Mouse (Mus musculus): ENCODE data around the gene Vkorc1l1. TPM values are rescaled to one million over a fixed set of nuclear protein-coding genes. Genes with fewer than 3 reads are reported as not detected.

Gene Vkorc1l1
- polyA plus RNA-seq, 1 experiment from 2014 or later, result 22.3 TPM

GRCm38 (mm10) chr5:129968417-129968816 is 26.6 kb downstream of the Vkorc1l1 start:
- no peak overlapping the region for H3K27ac ChIP-seq (ENCODE audit: low read length)
- no peaks in the 10 kb centered on the region for H3K27me3 ChIP-seq (ENCODE audit: insufficient read depth, low read length)
- 0 out of 2 replicates have a peak, but pooled peaks cover 2% of the 10 kb centered on the region for H3K36me3 ChIP-seq (ENCODE audit: insufficient read depth, low read length)
- no peak overlapping the region for H3K9ac ChIP-seq (replicated peaks; ENCODE audit: low read length)
- H3K4me1 ChIP-seq (ENCODE audit: insufficient read depth, low read length), result no peaks in the 10 kb centered on the region
- H3K9me3 ChIP-seq (ENCODE audit: low read length), result no peaks in the 10 kb centered on the region
- no peak overlapping the region for H3K4me2 ChIP-seq (replicated peaks; ENCODE audit: low read depth, low read length)
- 69% methylated on average over 7 of the region's 7 CpGs for WGBS
- ATAC-seq (ENCODE audit: low FRiP score, low TSS enrichment), result no peak
- H3K4me3 ChIP-seq (ENCODE audit: low read length), result no peak overlapping the region

- Histone ChIP-seq H3K4me3 (ENCODE audit: low read length) (no peak overlapping the region), H3K9ac (replicated peaks; ENCODE audit: low read length) (no peak overlapping the region), H3K27ac (ENCODE audit: low read length) (no peak overlapping the region), H3K4me1 (ENCODE audit: insufficient read depth, low read length) (no peaks in the 10 kb centered on the region), H3K9me3 (ENCODE audit: low read length) (no peaks in the 10 kb centered on the region), H3K27me3 (ENCODE audit: insufficient read depth, low read length) (no peaks in the 10 kb centered on the region), H3K36me3 (ENCODE audit: insufficient read depth, low read length) (0 out of 2 replicates have a peak, but pooled peaks cover 2% of the 10 kb centered on the region), H3K4me2 (replicated peaks; ENCODE audit: low read depth, low read length) (no peak overlapping the region)
- ATAC-seq (ENCODE audit: low FRiP score, low TSS enrichment), result no peak
- WGBS, result 79% methylated on average over 4 of the region's 4 CpGs
Observed at GRCm38 (mm10) chr5:129971491-129971890, 29.7 kb downstream of the Vkorc1l1 start.

GRCm38 (mm10) chr5:129974354-129974753 is 32.6 kb downstream of the Vkorc1l1 start:
- H3K9ac ChIP-seq (replicated peaks; ENCODE audit: low read length), result no peak overlapping the region
- H3K27me3 ChIP-seq (ENCODE audit: insufficient read depth, low read length), result no peaks in the 10 kb centered on the region
- no peaks in the 10 kb centered on the region for H3K4me1 ChIP-seq (ENCODE audit: insufficient read depth, low read length)
- H3K4me2 ChIP-seq (replicated peaks; ENCODE audit: low read depth, low read length), result no peak overlapping the region
- no peak overlapping the region for H3K27ac ChIP-seq (ENCODE audit: low read length)
- WGBS, result 85% methylated on average over 4 of the region's 4 CpGs
- no peak overlapping the region for H3K4me3 ChIP-seq (ENCODE audit: low read length)
- no peaks in the 10 kb centered on the region for H3K9me3 ChIP-seq (ENCODE audit: low read length)
- 0 out of 2 replicates have a peak, but pooled peaks cover 2% of the 10 kb centered on the region for H3K36me3 ChIP-seq (ENCODE audit: insufficient read depth, low read length)
- no peak for ATAC-seq (ENCODE audit: low FRiP score, low TSS enrichment)

- H3K4me3 ChIP-seq (ENCODE audit: low read length), result no peak overlapping the region
- no peak for ATAC-seq (ENCODE audit: low FRiP score, low TSS enrichment)
- H3K9me3 ChIP-seq (ENCODE audit: low read length), result no peaks in the 10 kb centered on the region
- H3K27me3 ChIP-seq (ENCODE audit: insufficient read depth, low read length), result no peaks in the 10 kb centered on the region
- H3K4me1 ChIP-seq (ENCODE audit: insufficient read depth, low read length), result no peaks in the 10 kb centered on the region
- no peak overlapping the region for H3K9ac ChIP-seq (replicated peaks; ENCODE audit: low read length)
- H3K27ac ChIP-seq (ENCODE audit: low read length), result no peak overlapping the region
- no peak overlapping the region for H3K4me2 ChIP-seq (replicated peaks; ENCODE audit: low read depth, low read length)
- WGBS, result 78% methylated on average over 4 of the region's 4 CpGs
- H3K36me3 ChIP-seq (ENCODE audit: insufficient read depth, low read length), result 0 out of 2 replicates have a peak, but pooled peaks cover 2% of the 10 kb centered on the region
Observed at GRCm38 (mm10) chr5:129974866-129975311, 33.1 kb downstream of the Vkorc1l1 start.

GRCm38 (mm10) chr5:129977768-129978167 is 36.0 kb downstream of the Vkorc1l1 start:
- Histone ChIP-seq H3K27me3 (ENCODE audit: insufficient read depth, low read length) (no peaks in the 10 kb centered on the region), H3K9ac (replicated peaks; ENCODE audit: low read length) (no peak overlapping the region), H3K4me2 (replicated peaks; ENCODE audit: low read depth, low read length) (no peak overlapping the region), H3K9me3 (ENCODE audit: low read length) (no peaks in the 10 kb centered on the region), H3K36me3 (ENCODE audit: insufficient read depth, low read length) (0 out of 2 replicates have a peak, but pooled peaks cover 2% of the 10 kb centered on the region), H3K27ac (ENCODE audit: low read length) (no peak overlapping the region), H3K4me3 (ENCODE audit: low read length) (no peak overlapping the region), H3K4me1 (ENCODE audit: insufficient read depth, low read length) (no peaks in the 10 kb centered on the region)
- no peak for ATAC-seq (ENCODE audit: low FRiP score, low TSS enrichment)
- 75% methylated on average over 4 of the region's 4 CpGs for WGBS

- no peak overlapping the region for H3K4me2 ChIP-seq (replicated peaks; ENCODE audit: low read depth, low read length)
- H3K9ac ChIP-seq (replicated peaks; ENCODE audit: low read length), result no peak overlapping the region
- H3K27me3 ChIP-seq (ENCODE audit: insufficient read depth, low read length), result no peaks in the 10 kb centered on the region
- H3K4me3 ChIP-seq (ENCODE audit: low read length), result no peak overlapping the region
- ATAC-seq (ENCODE audit: low FRiP score, low TSS enrichment), result no peak
- no peak overlapping the region for H3K27ac ChIP-seq (ENCODE audit: low read length)
- WGBS, result 84% methylated on average over 5 of the region's 5 CpGs
- H3K4me1 ChIP-seq (ENCODE audit: insufficient read depth, low read length), result no peaks in the 10 kb centered on the region
- H3K36me3 ChIP-seq (ENCODE audit: insufficient read depth, low read length), result no peaks in the 10 kb centered on the region
- no peaks in the 10 kb centered on the region for H3K9me3 ChIP-seq (ENCODE audit: low read length)
Observed at GRCm38 (mm10) chr5:129978608-129979007, 36.8 kb downstream of the Vkorc1l1 start.

- H3K4me1 ChIP-seq (ENCODE audit: insufficient read depth, low read length), result no peaks in the 10 kb centered on the region
- H3K4me2 ChIP-seq (replicated peaks; ENCODE audit: low read depth, low read length), result no peak overlapping the region
- H3K9me3 ChIP-seq (ENCODE audit: low read length), result no peaks in the 10 kb centered on the region
- H3K27ac ChIP-seq (ENCODE audit: low read length), result no peak overlapping the region
- 69% methylated on average over 3 of the region's 3 CpGs for WGBS
- no peaks in the 10 kb centered on the region for H3K27me3 ChIP-seq (ENCODE audit: insufficient read depth, low read length)
- H3K4me3 ChIP-seq (ENCODE audit: low read length), result no peak overlapping the region
- H3K9ac ChIP-seq (replicated peaks; ENCODE audit: low read length), result no peak overlapping the region
- H3K36me3 ChIP-seq (ENCODE audit: insufficient read depth, low read length), result no peaks in the 10 kb centered on the region
- no peak for ATAC-seq (ENCODE audit: low FRiP score, low TSS enrichment)
Observed at GRCm38 (mm10) chr5:129980216-129980615, 38.4 kb downstream of the Vkorc1l1 start.

GRCm38 (mm10) chr5:129989376-129989775 is 47.6 kb downstream of the Vkorc1l1 start:
- Histone ChIP-seq H3K9me3 (ENCODE audit: low read length) (no peaks in the 10 kb centered on the region), H3K9ac (replicated peaks; ENCODE audit: low read length) (no peak overlapping the region), H3K27ac (ENCODE audit: low read length) (no peak overlapping the region), H3K36me3 (ENCODE audit: insufficient read depth, low read length) (peaks cover 15% of the 10 kb centered on the region), H3K27me3 (ENCODE audit: insufficient read depth, low read length) (no peaks in the 10 kb centered on the region), H3K4me2 (replicated peaks; ENCODE audit: low read depth, low read length) (no peak overlapping the region), H3K4me1 (ENCODE audit: insufficient read depth, low read length) (no peaks in the 10 kb centered on the region), H3K4me3 (ENCODE audit: low read length) (no peak overlapping the region)
- 55% methylated on average over 13 of the region's 13 CpGs for WGBS
- no peak for ATAC-seq (ENCODE audit: low FRiP score, low TSS enrichment)

GRCm38 (mm10) chr5:129991898-129992297 is 50.1 kb downstream of the Vkorc1l1 start:
- Histone ChIP-seq H3K27ac (ENCODE audit: low read length) (no peak overlapping the region), H3K9ac (replicated peaks; ENCODE audit: low read length) (no peak overlapping the region), H3K4me3 (ENCODE audit: low read length) (no peak overlapping the region), H3K4me1 (ENCODE audit: insufficient read depth, low read length) (no peaks in the 10 kb centered on the region), H3K36me3 (ENCODE audit: insufficient read depth, low read length) (peaks cover 16% of the 10 kb centered on the region), H3K4me2 (replicated peaks; ENCODE audit: low read depth, low read length) (no peak overlapping the region), H3K27me3 (ENCODE audit: insufficient read depth, low read length) (no peaks in the 10 kb centered on the region), H3K9me3 (ENCODE audit: low read length) (no peaks in the 10 kb centered on the region)
- no peak; the same call in 1 of the 2 replicates for ATAC-seq (ENCODE audit: low FRiP score, low TSS enrichment)
- WGBS, result 92% methylated on average over 5 of the region's 5 CpGs

- H3K4me1 ChIP-seq (ENCODE audit: insufficient read depth, low read length), result no peaks in the 10 kb centered on the region
- H3K27me3 ChIP-seq (ENCODE audit: insufficient read depth, low read length), result no peaks in the 10 kb centered on the region
- no peak for ATAC-seq (ENCODE audit: low FRiP score, low TSS enrichment)
- H3K4me3 ChIP-seq (ENCODE audit: low read length), result no peak overlapping the region
- H3K36me3 ChIP-seq (ENCODE audit: insufficient read depth, low read length), result peaks cover 12% of the 10 kb centered on the region
- H3K27ac ChIP-seq (ENCODE audit: low read length), result no peak overlapping the region
- no peaks in the 10 kb centered on the region for H3K9me3 ChIP-seq (ENCODE audit: low read length)
- H3K4me2 ChIP-seq (replicated peaks; ENCODE audit: low read depth, low read length), result no peak overlapping the region
- 90% methylated on average over 14 of the region's 14 CpGs for WGBS
- no peak overlapping the region for H3K9ac ChIP-seq (replicated peaks; ENCODE audit: low read length)
Observed at GRCm38 (mm10) chr5:129993374-129993773, 51.6 kb downstream of the Vkorc1l1 start.

Measured in kidney, embryonic 16.5 days (tissue).